Mouse (Mus musculus): ENCODE results near the gene Mecom.

Gene Mecom

GRCm38 (mm10) chr3:30048157-30048556 is 499.7 kb downstream of the Mecom start:
- DNase-seq (ENCODE audit: low read depth, low spot score) = no peak
- no peaks in the 10 kb centered on the region for H3K36me3 ChIP-seq (ENCODE audit: control insufficient read depth, insufficient read depth, low read length, poor library complexity, severe bottlenecking)
- H3K27me3 ChIP-seq (ENCODE audit: control insufficient read depth, insufficient read depth, low read length, poor library complexity, severe bottlenecking) = no peaks in the 10 kb centered on the region

- H3K27me3 ChIP-seq (ENCODE audit: control insufficient read depth, insufficient read depth, low read length, poor library complexity, severe bottlenecking) = no peaks in the 10 kb centered on the region
- DNase-seq (ENCODE audit: low read depth, low spot score) = no peak
- no peaks in the 10 kb centered on the region for H3K36me3 ChIP-seq (ENCODE audit: control insufficient read depth, insufficient read depth, low read length, poor library complexity, severe bottlenecking)
Observed at GRCm38 (mm10) chr3:30043525-30043924, 504.3 kb downstream of the Mecom start.

- no peaks in the 10 kb centered on the region for H3K27me3 ChIP-seq (ENCODE audit: control insufficient read depth, insufficient read depth, low read length, poor library complexity, severe bottlenecking)
- no peaks in the 10 kb centered on the region for H3K36me3 ChIP-seq (ENCODE audit: control insufficient read depth, insufficient read depth, low read length, poor library complexity, severe bottlenecking)
- DNase-seq (ENCODE audit: low read depth, low spot score) = no peak
Observed at GRCm38 (mm10) chr3:30038545-30038944, 509.3 kb downstream of the Mecom start.

GRCm38 (mm10) chr3:30019961-30020360 is 527.8 kb downstream of the Mecom start:
- H3K27me3 ChIP-seq (ENCODE audit: control insufficient read depth, insufficient read depth, low read length, poor library complexity, severe bottlenecking) = no peaks in the 10 kb centered on the region
- H3K36me3 ChIP-seq (ENCODE audit: control insufficient read depth, insufficient read depth, low read length, poor library complexity, severe bottlenecking) = no peaks in the 10 kb centered on the region
- DNase-seq (ENCODE audit: low read depth, low spot score) = no peak

GRCm38 (mm10) chr3:30019411-30019810 is 528.4 kb downstream of the Mecom start:
- Histone ChIP-seq H3K27me3 (ENCODE audit: control insufficient read depth, insufficient read depth, low read length, poor library complexity, severe bottlenecking) (no peaks in the 10 kb centered on the region), H3K36me3 (ENCODE audit: control insufficient read depth, insufficient read depth, low read length, poor library complexity, severe bottlenecking) (no peaks in the 10 kb centered on the region)
- DNase-seq (ENCODE audit: low read depth, low spot score) = no peak

GRCm38 (mm10) chr3:30018202-30018601 is 529.6 kb downstream of the Mecom start:
- H3K36me3 ChIP-seq (ENCODE audit: control insufficient read depth, insufficient read depth, low read length, poor library complexity, severe bottlenecking) = no peaks in the 10 kb centered on the region
- H3K27me3 ChIP-seq (ENCODE audit: control insufficient read depth, insufficient read depth, low read length, poor library complexity, severe bottlenecking) = no peaks in the 10 kb centered on the region
- DNase-seq (ENCODE audit: low read depth, low spot score) = no peak

GRCm38 (mm10) chr3:30016766-30017165 is 531.0 kb downstream of the Mecom start:
- no peak for DNase-seq (ENCODE audit: low read depth, low spot score)
- Histone ChIP-seq H3K36me3 (ENCODE audit: control insufficient read depth, insufficient read depth, low read length, poor library complexity, severe bottlenecking) (no peaks in the 10 kb centered on the region), H3K27me3 (ENCODE audit: control insufficient read depth, insufficient read depth, low read length, poor library complexity, severe bottlenecking) (peaks cover 4% of the 10 kb centered on the region; the same call in 1 of the 2 replicates)

- peaks cover 4% of the 10 kb centered on the region; the same call in 1 of the 2 replicates for H3K27me3 ChIP-seq (ENCODE audit: control insufficient read depth, insufficient read depth, low read length, poor library complexity, severe bottlenecking)
- no peak for DNase-seq (ENCODE audit: low read depth, low spot score)
- no peaks in the 10 kb centered on the region for H3K36me3 ChIP-seq (ENCODE audit: control insufficient read depth, insufficient read depth, low read length, poor library complexity, severe bottlenecking)
Observed at GRCm38 (mm10) chr3:30014962-30015660, 532.7 kb downstream of the Mecom start.

GRCm38 (mm10) chr3:30014279-30014678 is 533.5 kb downstream of the Mecom start:
- H3K27me3 ChIP-seq (ENCODE audit: control insufficient read depth, insufficient read depth, low read length, poor library complexity, severe bottlenecking) = peaks cover 4% of the 10 kb centered on the region; the same call in 1 of the 2 replicates
- DNase-seq (ENCODE audit: low read depth, low spot score) = no peak

GRCm38 (mm10) chr3:30013416-30013815 is 534.4 kb downstream of the Mecom start:
- Histone ChIP-seq H3K36me3 (ENCODE audit: control insufficient read depth, insufficient read depth, low read length, poor library complexity, severe bottlenecking) (no peaks in the 10 kb centered on the region), H3K27me3 (ENCODE audit: control insufficient read depth, insufficient read depth, low read length, poor library complexity, severe bottlenecking) (peaks cover 4% of the 10 kb centered on the region; the same call in 1 of the 2 replicates)
- no peak for DNase-seq (ENCODE audit: low read depth, low spot score)

More at GRCm38 (mm10) chr3:30014279-30014678, 533.5 kb downstream of the Mecom start:
- no peaks in the 10 kb centered on the region for H3K36me3 ChIP-seq (ENCODE audit: control insufficient read depth, insufficient read depth, low read length, poor library complexity, severe bottlenecking)

GRCm38 (mm10) chr3:30012666-30013365 is 535.0 kb downstream of the Mecom start:
- Histone ChIP-seq H3K27me3 (ENCODE audit: control insufficient read depth, insufficient read depth, low read length, poor library complexity, severe bottlenecking) (peaks cover 4% of the 10 kb centered on the region; the same call in 1 of the 2 replicates), H3K36me3 (ENCODE audit: control insufficient read depth, insufficient read depth, low read length, poor library complexity, severe bottlenecking) (no peaks in the 10 kb centered on the region)
- DNase-seq (ENCODE audit: low read depth, low spot score) = no peak

GRCm38 (mm10) chr3:30012150-30012549 is 535.7 kb downstream of the Mecom start:
- Histone ChIP-seq H3K27me3 (ENCODE audit: control insufficient read depth, insufficient read depth, low read length, poor library complexity, severe bottlenecking) (peaks cover 4% of the 10 kb centered on the region; the same call in 1 of the 2 replicates), H3K36me3 (ENCODE audit: control insufficient read depth, insufficient read depth, low read length, poor library complexity, severe bottlenecking) (no peaks in the 10 kb centered on the region)
- no peak for DNase-seq (ENCODE audit: low read depth, low spot score)

- Histone ChIP-seq H3K36me3 (ENCODE audit: control insufficient read depth, insufficient read depth, low read length, poor library complexity, severe bottlenecking) (no peaks in the 10 kb centered on the region), H3K27me3 (ENCODE audit: control insufficient read depth, insufficient read depth, low read length, poor library complexity, severe bottlenecking) (peaks cover 4% of the 10 kb centered on the region; the same call in 1 of the 2 replicates)
- DNase-seq (ENCODE audit: low read depth, low spot score) = no peak
Observed at GRCm38 (mm10) chr3:30011712-30012111, 536.1 kb downstream of the Mecom start.

- no peak for DNase-seq (ENCODE audit: low read depth, low spot score)
- Histone ChIP-seq H3K36me3 (ENCODE audit: control insufficient read depth, insufficient read depth, low read length, poor library complexity, severe bottlenecking) (no peaks in the 10 kb centered on the region), H3K27me3 (ENCODE audit: control insufficient read depth, insufficient read depth, low read length, poor library complexity, severe bottlenecking) (peaks cover 4% of the 10 kb centered on the region; the same call in 1 of the 2 replicates)
Observed at GRCm38 (mm10) chr3:30010889-30011288, 536.9 kb downstream of the Mecom start.

- peaks cover 4% of the 10 kb centered on the region; the same call in 1 of the 2 replicates for H3K27me3 ChIP-seq (ENCODE audit: control insufficient read depth, insufficient read depth, low read length, poor library complexity, severe bottlenecking)
- no peaks in the 10 kb centered on the region for H3K36me3 ChIP-seq (ENCODE audit: control insufficient read depth, insufficient read depth, low read length, poor library complexity, severe bottlenecking)
- DNase-seq (ENCODE audit: low read depth, low spot score) = no peak
Observed at GRCm38 (mm10) chr3:30009596-30009995, 538.2 kb downstream of the Mecom start.
